Mouse (Mus musculus): ENCODE data around the gene Egfem1. TPM values are rescaled to one million over a fixed set of nuclear protein-coding genes. Genes with fewer than 3 reads are reported as not detected.
A peak's percentile ranks its signal among the peaks of the same experiment; 100 is the strongest.

The Egfem1 gene
- polyA plus RNA-seq, 1 experiment from 2014 or later, result 3.9 TPM

DNA sequence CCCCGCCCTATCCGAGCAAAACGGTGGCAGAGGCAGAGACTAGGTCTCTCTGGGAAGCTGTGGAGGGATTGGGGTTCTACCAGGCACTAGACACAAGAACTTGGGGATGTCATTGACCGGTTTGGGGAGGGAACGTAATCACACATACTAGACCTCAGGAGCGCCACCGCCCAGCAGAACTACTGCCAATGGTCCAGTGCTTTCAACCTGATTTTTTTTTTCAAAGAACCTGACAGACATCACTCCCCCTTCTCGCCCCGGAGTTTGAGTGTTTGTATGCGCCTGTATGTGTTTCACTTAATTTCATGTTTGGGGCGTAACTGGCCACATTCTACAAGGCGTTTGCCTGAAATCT lies 1.1 kb downstream of the Egfem1 start:
- 2% methylated on average over 12 of the region's 12 CpGs for WGBS
- ATAC-seq (replicated peaks), result 0 out of 2 replicates have a peak, but pooled peaks have one; percentile 1

DNA sequence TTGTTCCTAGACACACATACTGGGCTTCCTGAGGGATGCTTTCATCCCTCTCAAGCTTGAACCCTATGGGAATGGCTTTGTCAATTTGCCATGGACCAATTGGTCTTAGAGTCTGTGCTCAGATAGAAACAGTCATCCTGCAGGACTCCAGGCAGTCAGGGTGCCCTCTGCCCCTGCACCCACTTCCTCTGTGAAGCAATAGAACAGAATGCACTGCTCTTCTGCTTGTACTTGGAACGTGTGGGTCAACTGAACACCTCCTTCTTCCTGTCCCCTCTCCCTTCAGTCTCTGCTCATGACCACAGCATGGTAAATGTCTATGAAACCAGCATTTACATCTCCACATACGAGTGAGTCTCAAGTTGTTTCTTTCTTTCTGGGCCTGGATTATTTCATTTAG lies 16.6 kb downstream of the Egfem1 start:
- Histone ChIP-seq H3K9ac (replicated peaks) (no peak overlapping the region), H3K4me3 (no peak overlapping the region), H3K36me3 (no peaks in the 10 kb centered on the region), H3K4me2 (replicated peaks) (no peak overlapping the region), H3K27me3 (no peaks in the 10 kb centered on the region), H3K27ac (replicated peaks) (no peak overlapping the region), H3K4me1 (no peaks in the 10 kb centered on the region), H3K9me3 (no peaks in the 10 kb centered on the region)
- WGBS, result 75% methylated on average over 2 of the region's 2 CpGs
- ATAC-seq (replicated peaks), result no peak

More for the DNA sequence above, 1.1 kb downstream of the Egfem1 start:
- Histone ChIP-seq H3K27me3 (0 out of 2 replicates have a peak, but pooled peaks cover 3% of the 10 kb centered on the region), H3K27ac (replicated peaks) (no peak overlapping the region), H3K9ac (replicated peaks) (peak overlapping the region; percentile 48), H3K4me2 (replicated peaks) (peak overlapping the region; percentile 96), H3K36me3 (no peaks in the 10 kb centered on the region), H3K4me1 (peaks cover 22% of the 10 kb centered on the region), H3K4me3 (peak overlapping the region; percentile 50), H3K9me3 (no peaks in the 10 kb centered on the region)

DNA sequence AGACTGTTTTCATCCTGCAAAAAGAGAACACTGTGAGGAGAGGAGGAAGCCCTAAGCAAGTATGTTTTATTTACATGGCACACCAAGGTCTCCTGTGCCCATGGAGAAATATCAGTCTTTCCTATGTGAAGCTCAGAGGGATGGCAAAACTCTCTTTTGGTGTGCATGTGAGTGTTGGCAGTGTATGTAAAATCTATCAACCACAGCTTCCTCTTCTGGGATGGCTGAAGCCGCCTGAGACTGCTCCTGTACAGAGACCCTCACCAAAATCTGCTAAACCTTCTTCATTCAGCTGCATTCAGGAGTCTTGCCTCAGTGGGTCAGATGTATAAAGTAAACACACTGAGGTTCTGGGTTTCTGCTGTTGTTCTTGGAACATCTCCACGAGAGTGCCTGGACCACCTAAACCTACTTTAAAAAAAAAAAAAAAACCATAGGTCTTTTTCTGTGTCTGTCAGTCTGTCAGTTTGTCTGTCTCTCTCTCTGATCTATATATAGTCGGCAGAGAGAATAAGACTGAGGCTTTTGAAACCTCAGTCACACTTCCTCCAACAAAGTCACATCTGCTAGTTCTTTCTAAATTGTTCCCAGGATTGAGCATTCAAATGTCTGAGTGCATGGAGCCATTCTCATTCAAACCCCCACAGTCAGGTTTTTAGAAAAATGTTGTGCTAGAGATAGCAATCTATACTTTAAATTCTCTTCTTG lies 24.3 kb downstream of the Egfem1 start:
- Histone ChIP-seq H3K4me1 (no peaks in the 10 kb centered on the region), H3K4me3 (no peak overlapping the region), H3K27me3 (no peaks in the 10 kb centered on the region), H3K9ac (replicated peaks) (no peak overlapping the region), H3K9me3 (no peaks in the 10 kb centered on the region), H3K36me3 (no peaks in the 10 kb centered on the region), H3K27ac (replicated peaks) (no peak overlapping the region), H3K4me2 (replicated peaks) (no peak overlapping the region)
- no peak for ATAC-seq (replicated peaks)
- 89% methylated on average over 3 of the region's 3 CpGs for WGBS

DNA sequence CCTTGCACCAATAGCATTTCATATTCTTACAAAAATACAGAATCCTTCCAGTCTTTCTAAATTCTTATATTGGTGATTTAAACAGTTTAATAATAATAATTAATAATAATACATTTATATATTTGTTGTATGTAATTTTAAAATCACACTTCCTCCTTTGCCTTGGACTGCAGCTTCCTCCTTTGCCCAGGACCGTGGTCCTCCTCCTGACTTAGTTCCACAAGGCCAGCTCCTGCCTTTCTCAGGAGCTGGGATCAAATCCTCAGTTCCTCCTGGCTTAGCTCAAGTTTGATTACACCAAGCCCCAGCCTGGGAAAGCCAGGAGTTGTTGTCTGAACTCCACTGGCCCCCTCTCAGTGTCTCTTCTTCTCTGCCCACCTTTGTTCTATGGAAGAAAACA lies 25.3 kb downstream of the Egfem1 start:
- H3K9me3 ChIP-seq, result no peaks in the 10 kb centered on the region
- no peak overlapping the region for H3K27ac ChIP-seq (replicated peaks)
- no peak overlapping the region for H3K4me3 ChIP-seq
- ATAC-seq (replicated peaks), result no peak
- no peaks in the 10 kb centered on the region for H3K4me1 ChIP-seq
- H3K4me2 ChIP-seq (replicated peaks), result no peak overlapping the region
- H3K36me3 ChIP-seq, result no peaks in the 10 kb centered on the region
- no peaks in the 10 kb centered on the region for H3K27me3 ChIP-seq
- WGBS, result 89% methylated on average over 1 of the region's 1 CpGs
- H3K9ac ChIP-seq (replicated peaks), result no peak overlapping the region

DNA sequence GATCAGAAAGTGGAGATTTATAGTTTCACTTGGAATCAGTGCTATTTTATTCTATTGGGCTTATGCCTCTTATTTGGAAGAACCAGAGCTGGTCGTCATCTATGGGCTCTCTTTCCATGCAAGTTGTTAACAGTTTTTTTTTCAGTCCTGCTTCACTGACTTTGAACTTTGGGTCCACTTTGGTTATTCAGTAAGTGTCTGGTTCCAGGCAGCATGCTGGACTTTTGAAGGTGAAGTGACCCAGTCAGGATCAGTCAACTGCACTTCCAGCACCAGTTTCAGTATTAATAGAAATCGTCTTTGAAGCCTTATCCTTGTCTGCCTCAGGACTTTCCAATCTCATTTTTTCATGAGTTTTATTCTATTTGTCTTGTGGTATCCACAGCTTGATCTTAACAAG lies 28.5 kb downstream of the Egfem1 start:
- Histone ChIP-seq H3K27ac (replicated peaks) (no peak overlapping the region), H3K9me3 (no peaks in the 10 kb centered on the region), H3K9ac (replicated peaks) (no peak overlapping the region), H3K4me1 (no peaks in the 10 kb centered on the region), H3K27me3 (no peaks in the 10 kb centered on the region), H3K36me3 (no peaks in the 10 kb centered on the region), H3K4me2 (replicated peaks) (no peak overlapping the region), H3K4me3 (no peak overlapping the region)
- no peak for ATAC-seq (replicated peaks)
- 84% methylated on average over 2 of the region's 2 CpGs for WGBS

DNA sequence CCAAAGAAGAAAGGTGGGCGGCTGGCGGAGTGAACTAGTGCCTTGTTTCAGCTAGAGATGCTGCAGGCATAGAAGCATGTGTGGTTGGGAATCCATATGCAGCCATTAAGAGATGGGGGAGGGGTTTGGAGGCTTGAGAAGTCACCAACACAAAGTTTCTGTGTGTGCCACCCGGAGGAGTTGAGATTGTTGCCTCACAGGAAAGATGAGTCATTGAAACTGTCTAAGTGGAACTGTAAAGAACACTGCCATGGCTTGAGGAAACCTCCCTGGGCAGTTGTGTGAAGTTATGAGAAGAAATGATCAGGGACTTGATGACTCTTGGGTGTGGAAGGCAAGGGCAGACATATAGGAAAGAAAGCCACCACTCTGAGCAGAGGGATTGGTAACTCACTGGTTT lies 32.7 kb downstream of the Egfem1 start:
- no peak overlapping the region for H3K4me2 ChIP-seq (replicated peaks)
- no peak overlapping the region for H3K4me3 ChIP-seq
- H3K36me3 ChIP-seq, result no peaks in the 10 kb centered on the region
- no peaks in the 10 kb centered on the region for H3K4me1 ChIP-seq
- no peak overlapping the region for H3K9ac ChIP-seq (replicated peaks)
- no peak for ATAC-seq (replicated peaks)
- H3K9me3 ChIP-seq, result no peaks in the 10 kb centered on the region
- 93% methylated on average over 3 of the region's 3 CpGs for whole genome bisulfite sequencing
- no peaks in the 10 kb centered on the region for H3K27me3 ChIP-seq
- H3K27ac ChIP-seq (replicated peaks), result no peak overlapping the region

DNA sequence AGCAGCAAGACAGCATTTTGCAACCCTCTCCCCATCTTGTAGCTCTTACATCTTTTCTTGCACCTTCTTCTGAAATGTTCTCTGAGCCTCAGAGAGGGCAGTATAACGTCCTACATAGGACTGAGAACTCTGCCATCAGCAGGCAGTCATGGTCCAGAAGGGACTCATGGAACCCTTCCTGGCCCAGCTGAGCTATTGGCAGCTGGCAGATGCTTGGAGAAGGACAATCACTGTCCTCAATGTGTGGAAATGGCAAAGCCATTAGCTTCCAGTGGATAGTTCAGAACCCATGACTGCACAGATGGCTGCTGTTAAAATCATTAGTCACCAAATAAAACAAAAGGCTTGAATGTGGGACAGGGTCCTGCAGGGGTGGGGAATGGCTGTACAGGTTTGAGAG lies 35.6 kb downstream of the Egfem1 start:
- Histone ChIP-seq H3K36me3 (no peaks in the 10 kb centered on the region), H3K4me2 (replicated peaks) (no peak overlapping the region), H3K4me1 (no peaks in the 10 kb centered on the region), H3K9ac (replicated peaks) (no peak overlapping the region), H3K4me3 (no peak overlapping the region), H3K9me3 (no peaks in the 10 kb centered on the region), H3K27ac (replicated peaks) (no peak overlapping the region), H3K27me3 (no peaks in the 10 kb centered on the region)
- 39% methylated on average over 1 of the region's 1 CpGs for WGBS
- ATAC-seq (replicated peaks), result no peak

DNA sequence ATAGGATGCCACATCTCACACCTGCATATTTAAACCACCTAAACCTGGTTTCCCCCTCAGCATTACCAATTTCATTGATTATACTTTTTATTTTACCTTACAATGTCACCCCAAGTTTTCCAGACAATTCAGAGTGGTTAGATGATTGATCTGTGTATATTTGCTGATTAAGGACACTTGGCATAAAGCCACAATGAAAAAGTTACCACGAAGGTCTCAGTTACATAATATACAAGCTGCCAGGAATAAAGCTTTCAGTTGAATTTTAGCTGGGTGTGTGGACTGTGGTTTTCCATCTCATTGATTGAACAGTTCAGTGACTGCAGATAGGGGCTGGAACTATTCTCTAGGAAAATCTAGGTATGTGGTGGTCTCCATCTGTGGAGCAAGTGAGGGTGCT lies 40.7 kb downstream of the Egfem1 start:
- Histone ChIP-seq H3K9me3 (no peaks in the 10 kb centered on the region), H3K27me3 (no peaks in the 10 kb centered on the region), H3K4me2 (replicated peaks) (no peak overlapping the region), H3K9ac (replicated peaks) (no peak overlapping the region), H3K36me3 (no peaks in the 10 kb centered on the region), H3K4me3 (no peak overlapping the region), H3K27ac (replicated peaks) (no peak overlapping the region), H3K4me1 (no peaks in the 10 kb centered on the region)
- no peak for ATAC-seq (replicated peaks)
- 78% methylated on average over 1 of the region's 1 CpGs for WGBS

DNA sequence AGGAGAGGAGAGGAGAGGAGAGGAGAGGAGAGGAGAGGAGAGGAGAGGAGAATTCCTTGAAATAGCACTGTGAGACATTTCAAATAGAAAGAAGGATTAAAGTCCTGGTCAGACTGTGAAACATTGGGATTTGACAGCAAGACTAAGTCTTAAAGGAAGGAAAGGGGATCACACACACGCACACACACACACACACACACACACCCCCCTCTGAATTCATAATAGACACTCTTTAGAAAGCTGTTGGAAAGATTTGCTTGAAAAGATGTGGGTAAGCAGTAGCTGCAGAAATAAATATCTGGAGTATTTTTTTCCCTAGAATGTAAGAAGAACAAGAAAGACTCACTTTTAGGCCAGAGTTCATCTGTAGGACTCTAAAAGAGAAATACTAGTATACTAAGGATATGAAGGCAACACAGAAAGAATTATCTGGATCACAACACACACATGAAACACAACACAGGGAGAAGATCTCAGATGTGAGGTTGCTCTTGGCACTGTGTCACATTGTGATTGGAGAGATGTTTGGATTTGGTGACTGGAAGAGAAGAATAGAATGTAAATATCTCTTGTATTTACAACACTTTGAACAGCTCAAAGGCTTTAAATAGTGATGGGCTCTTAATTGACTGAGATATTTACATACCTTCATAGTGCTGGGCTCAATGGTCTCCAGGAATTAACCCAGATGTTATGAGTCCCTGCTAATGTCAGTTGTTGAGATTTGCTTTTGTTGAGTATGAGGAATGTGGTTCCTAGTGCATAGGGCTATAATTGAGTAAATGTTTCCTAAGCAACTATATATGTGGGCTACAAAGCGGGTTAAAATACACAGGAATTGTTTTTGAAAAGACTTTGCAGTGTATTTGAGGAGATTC lies 50.5 kb downstream of the Egfem1 start:
- H3K36me3 ChIP-seq, result no peaks in the 10 kb centered on the region
- no peak overlapping the region for H3K4me2 ChIP-seq (replicated peaks)
- H3K4me1 ChIP-seq, result peaks cover 27% of the 10 kb centered on the region
- 75% methylated on average over 2 of the region's 2 CpGs for WGBS
- H3K27me3 ChIP-seq, result no peaks in the 10 kb centered on the region
- H3K9me3 ChIP-seq, result no peaks in the 10 kb centered on the region
- no peak overlapping the region for H3K27ac ChIP-seq (replicated peaks)
- ATAC-seq (replicated peaks), result no peak
- no peak overlapping the region for H3K4me3 ChIP-seq
- H3K9ac ChIP-seq (replicated peaks), result no peak overlapping the region

DNA sequence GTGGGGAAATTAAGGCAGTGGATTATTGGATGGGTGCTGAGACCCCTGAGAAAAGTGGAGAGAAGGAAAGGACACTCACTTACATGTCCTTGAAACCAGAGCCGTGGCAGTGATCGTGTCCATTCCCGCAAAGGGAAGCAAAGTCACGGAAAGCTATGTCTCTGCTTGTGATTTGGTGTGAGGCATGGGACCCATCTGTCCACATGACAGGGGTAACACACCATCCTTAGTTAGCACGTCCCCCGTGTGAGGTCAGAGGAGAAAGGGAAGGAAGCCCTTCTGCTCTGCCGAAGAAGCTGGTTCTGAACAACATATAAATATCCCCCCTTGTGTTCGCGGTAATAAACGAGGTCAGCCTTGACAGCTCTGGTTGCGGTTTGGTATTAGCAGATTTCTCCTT lies 52.7 kb downstream of the Egfem1 start:
- 56% methylated on average over 11 of the region's 11 CpGs for WGBS
- Histone ChIP-seq H3K36me3 (no peaks in the 10 kb centered on the region), H3K27me3 (no peaks in the 10 kb centered on the region), H3K4me2 (replicated peaks) (0 out of 2 replicates have a peak overlapping the region, but pooled peaks have one; percentile 14), H3K4me1 (peaks cover 31% of the 10 kb centered on the region), H3K27ac (replicated peaks) (no peak overlapping the region), H3K9me3 (no peaks in the 10 kb centered on the region), H3K4me3 (no peak overlapping the region), H3K9ac (replicated peaks) (no peak overlapping the region)
- ATAC-seq (replicated peaks), result no peak

DNA sequence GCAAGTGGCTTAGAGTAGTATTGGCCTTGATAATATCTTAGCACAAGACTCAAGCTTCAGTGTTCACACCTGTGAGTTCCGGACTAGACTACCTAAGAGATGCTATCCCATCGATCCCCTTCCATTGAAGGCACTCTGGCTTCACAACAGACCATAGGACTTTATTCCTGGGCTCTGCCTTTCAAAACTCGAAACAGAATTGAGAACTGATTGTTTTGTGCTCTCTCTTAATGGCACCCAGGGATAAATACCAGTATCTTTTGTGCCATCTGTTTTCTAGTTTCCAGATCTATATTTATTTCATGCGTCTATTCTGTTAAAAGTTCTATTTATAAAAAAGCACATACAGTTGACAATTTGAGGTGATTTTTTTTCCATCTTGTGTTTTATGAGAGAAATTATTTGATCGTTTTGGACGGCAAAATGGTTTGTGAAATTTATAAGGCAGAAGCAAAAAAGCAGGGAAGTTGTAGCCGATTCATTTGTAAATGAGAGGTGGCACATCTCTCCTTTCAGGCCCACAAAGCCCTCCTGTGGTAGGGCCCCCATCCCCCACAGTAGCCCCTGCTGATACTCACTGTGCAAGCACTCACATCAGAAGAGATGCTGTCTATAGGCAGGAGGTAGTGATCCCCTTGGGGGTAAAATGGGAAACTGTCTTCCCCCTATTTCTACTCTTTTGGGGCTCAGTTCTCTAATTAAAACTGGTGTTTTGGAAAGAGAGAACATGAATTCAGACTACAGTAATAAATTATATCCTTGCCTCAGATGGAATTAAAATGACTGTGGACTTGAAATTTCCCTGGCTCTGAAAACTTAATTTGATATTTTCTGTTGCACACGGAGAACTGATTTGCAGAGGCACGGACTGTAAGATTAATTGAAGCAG lies 53.6 kb downstream of the Egfem1 start:
- WGBS, result 13% methylated on average over 9 of the region's 9 CpGs
- Histone ChIP-seq H3K4me3 (no peak overlapping the region), H3K27me3 (no peaks in the 10 kb centered on the region), H3K9me3 (no peaks in the 10 kb centered on the region), H3K4me1 (peaks cover 31% of the 10 kb centered on the region), H3K4me2 (replicated peaks) (peak overlapping the region; percentile 15; the same call in 1 of the 2 replicates), H3K27ac (replicated peaks) (peak overlapping the region; percentile 58), H3K9ac (replicated peaks) (no peak overlapping the region), H3K36me3 (no peaks in the 10 kb centered on the region)
- peak; percentile 60; the same call in 1 of the 2 replicates for ATAC-seq (replicated peaks)

Data from forebrain, embryonic 15.5 days (tissue).